Mouse (Mus musculus): Measurements from ENCODE around the gene Brd7. TPM values are rescaled to one million over a fixed set of nuclear protein-coding genes. Genes with fewer than 3 reads are reported as not detected.

Gene Brd7
- polyA plus RNA-seq, 1 experiment: 34.6 TPM

DNA sequence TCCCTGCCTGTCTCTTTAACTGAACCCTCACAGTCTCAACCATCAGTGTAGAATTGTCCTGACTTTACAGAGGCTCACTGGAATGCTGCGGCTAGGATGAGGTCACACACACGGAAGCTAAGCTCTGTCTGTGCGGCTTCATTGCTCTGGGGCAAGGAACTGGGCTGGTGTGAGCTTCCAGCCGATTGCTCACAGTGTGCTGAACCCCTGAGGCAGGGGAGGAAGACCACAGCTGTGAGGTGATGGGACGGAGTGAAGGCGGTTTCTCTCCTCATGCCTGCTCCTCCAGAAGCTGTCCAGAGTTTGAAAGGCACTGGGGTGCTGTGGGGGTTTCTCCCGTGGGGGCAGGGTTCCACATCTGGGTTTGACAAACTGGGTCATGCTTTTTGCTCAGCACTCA is 77.3 kb downstream of the Brd7 start:
- peaks cover 38% of the 10 kb centered on the region for H3K4me1 ChIP-seq (replicated peaks; ENCODE audit: control insufficient read depth, insufficient read depth, low read length)

GRCm38 (mm10) chr8:88283243-88284115 is 78.5 kb downstream of the Brd7 start:
- H3K36me3 ChIP-seq (ENCODE audit: control insufficient read depth, insufficient read depth, low read length): no peaks in the 10 kb centered on the region
- no peak for TF ChIP-seq POLR2A (IDR thresholded peaks at IDR 0.05; ENCODE audit: control insufficient read depth, extremely low read depth, insufficient read depth, low read length, poor library complexity)
- no peak for TF ChIP-seq CTCF (IDR thresholded peaks at IDR 0.05; ENCODE audit: borderline replicate concordance, control insufficient read depth, extremely low read depth, insufficient read depth, low read length, poor library complexity)
- H3K4me3 ChIP-seq (ENCODE audit: control insufficient read depth, insufficient read depth, low read length): no peak overlapping the region
- H3K27ac ChIP-seq (ENCODE audit: control insufficient read depth, insufficient read depth, low read length): no peak overlapping the region
- no peaks in the 10 kb centered on the region for H3K27me3 ChIP-seq (ENCODE audit: control insufficient read depth, insufficient read depth, low read length)
- WGBS: 90% methylated on average over 13 of the region's 13 CpGs
- H3K4me1 ChIP-seq (replicated peaks; ENCODE audit: control insufficient read depth, insufficient read depth, low read length): peaks cover 34% of the 10 kb centered on the region
- DNase-seq: no peak

More for the DNA sequence above, 77.3 kb downstream of the Brd7 start:
- Histone ChIP-seq H3K27me3 (ENCODE audit: control insufficient read depth, insufficient read depth, low read length) (no peaks in the 10 kb centered on the region), H3K4me3 (ENCODE audit: control insufficient read depth, insufficient read depth, low read length) (no peak overlapping the region), H3K27ac (ENCODE audit: control insufficient read depth, insufficient read depth, low read length) (no peak overlapping the region), H3K36me3 (ENCODE audit: control insufficient read depth, insufficient read depth, low read length) (no peaks in the 10 kb centered on the region)
- whole genome bisulfite sequencing: 91% methylated on average over 7 of the region's 7 CpGs
- no peak for DNase-seq
- TF ChIP-seq CTCF (IDR thresholded peaks at IDR 0.05; ENCODE audit: borderline replicate concordance, control insufficient read depth, extremely low read depth, insufficient read depth, low read length, poor library complexity) (no peak), POLR2A (IDR thresholded peaks at IDR 0.05; ENCODE audit: control insufficient read depth, extremely low read depth, insufficient read depth, low read length, poor library complexity) (no peak)

DNA sequence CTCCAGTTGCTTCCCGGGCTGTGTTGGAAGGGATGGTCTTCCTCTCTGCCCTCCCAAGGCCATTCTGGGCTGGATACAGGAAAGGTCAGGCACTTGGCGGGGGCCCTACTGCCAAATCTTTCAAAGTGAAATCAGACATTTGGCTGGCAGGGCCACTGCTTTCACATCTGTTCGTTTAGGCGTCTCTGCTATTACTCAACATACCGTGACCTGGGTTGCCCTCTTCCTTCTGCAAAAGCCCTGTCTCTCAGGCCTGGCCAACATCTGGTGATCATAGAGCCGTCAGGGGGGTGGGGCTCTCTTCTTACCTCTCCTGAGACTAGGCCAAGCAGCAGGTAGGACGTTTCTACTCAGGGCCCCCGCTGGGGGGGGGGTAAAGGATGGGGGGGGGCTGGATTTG is 79.3 kb downstream of the Brd7 start:
- Histone ChIP-seq H3K4me3 (ENCODE audit: control insufficient read depth, insufficient read depth, low read length) (no peak overlapping the region), H3K27ac (ENCODE audit: control insufficient read depth, insufficient read depth, low read length) (no peak overlapping the region), H3K4me1 (replicated peaks; ENCODE audit: control insufficient read depth, insufficient read depth, low read length) (peaks cover 26% of the 10 kb centered on the region), H3K27me3 (ENCODE audit: control insufficient read depth, insufficient read depth, low read length) (no peaks in the 10 kb centered on the region), H3K36me3 (ENCODE audit: control insufficient read depth, insufficient read depth, low read length) (no peaks in the 10 kb centered on the region)
- TF ChIP-seq POLR2A (IDR thresholded peaks at IDR 0.05; ENCODE audit: control insufficient read depth, extremely low read depth, insufficient read depth, low read length, poor library complexity) (no peak), CTCF (IDR thresholded peaks at IDR 0.05; ENCODE audit: borderline replicate concordance, control insufficient read depth, extremely low read depth, insufficient read depth, low read length, poor library complexity) (no peak)
- WGBS: 36% methylated on average over 8 of the region's 8 CpGs
- no peak for DNase-seq

Other genes with a start within 250 kb of the Brd7 start
- gene Cnep1r1, start 243.4 kb downstream of the Brd7 start, polyA plus RNA-seq (2012; rRNA removed): 18.1 and 22.7 TPM in 2 replicates
- 17.6 and 17.7 TPM in 2 replicates for gene Heatr3, start 224.3 kb downstream of the Brd7 start, polyA plus RNA-seq (2012; rRNA removed)
- gene Tent4b, start 163.0 kb downstream of the Brd7 start, polyA plus RNA-seq (2012; rRNA removed): 33.6 and 34.1 TPM in 2 replicates
- gene Adcy7, start 89.8 kb downstream of the Brd7 start, polyA plus RNA-seq (2012; rRNA removed): 61.7 and 63.7 TPM in 2 replicates
- gene Nkd1, start 159.2 kb upstream of the Brd7 start, polyA plus RNA-seq (2012; rRNA removed): 3.0 and 3.4 TPM in 2 replicates

All from thymus, adult 2 months (tissue).